Mouse (Mus musculus) lung, embryonic 14.5 days (tissue): ENCODE results near the gene Gal. TPM values are rescaled to one million over a fixed set of nuclear protein-coding genes. Genes with fewer than 3 reads are reported as not detected.

ENCODE experiments used
- ATAC-seq: fragments of 200-750 bp; cut with Nextera tagmentation; 2 replicates; pipeline ENCODE4 v1.8.0; 2017; ENCODE audit warnings: mild to moderate bottlenecking, moderate TSS enrichment, moderate library complexity; ENCODE audit not compliant: insufficient read depth
- DNase-seq: peaks from one replicate; pipeline ENCODE4 v3.0.0-alpha.2; 2015
- H3K27ac ChIP-seq: fragments of 300-500 bp; sonication (generic); 2 replicates; pipeline ENCODE4 v1.5.1; 2014; ENCODE audit warnings: low read depth, mild to moderate bottlenecking, moderate library complexity
- H3K27me3 ChIP-seq: fragments of 300-500 bp; sonication (generic); 2 replicates; pipeline ENCODE4 v1.6.1; 2014; ENCODE audit warnings: low read length, control low read depth; ENCODE audit not compliant: insufficient read depth
- H3K36me3 ChIP-seq: fragments of 300-500 bp; sonication (generic); 2 replicates; pipeline ENCODE4 v1.6.1; 2014; ENCODE audit warnings: control low read depth; ENCODE audit not compliant: insufficient read depth
- H3K4me1 ChIP-seq: fragments of 300-500 bp; sonication (generic); 2 replicates; pipeline ENCODE4 v1.6.1; 2014; ENCODE audit warnings: antibody characterized with exemption, control low read depth; ENCODE audit not compliant: insufficient read depth
- H3K4me2 ChIP-seq: fragments of 300-500 bp; sonication (generic); 2 replicates; pipeline ENCODE4 v1.6.1; 2014; ENCODE audit warnings: mild to moderate bottlenecking
- H3K4me3 ChIP-seq: fragments of 300-500 bp; sonication (generic); 2 replicates; pipeline ENCODE4 v1.5.1; 2014; ENCODE audit warnings: low read depth, low read length
- H3K9ac ChIP-seq: fragments of 300-500 bp; sonication (generic); 2 replicates; pipeline ENCODE4 v1.6.1; 2014
- H3K9me3 ChIP-seq: fragments of 300-500 bp; sonication (generic); 2 replicates; pipeline ENCODE4 v1.6.1; 2016; ENCODE audit warnings: low read depth, low read length, control low read depth
- CTCF ChIP-seq: IDR thresholded peaks from 2 replicates; pipeline ENCODE4 v1.5.1; 2016; ENCODE audit warnings: antibody characterized with exemption, low read depth
- WGBS: fragments of 180-500 bp; shearing (Covaris S2); extraction: QIAGEN DNeasy Blood & Tissue Kit; methylation state at CpG from one replicate; pipeline ENCODE4 v1.1.7; 2014; 5-methylcytosine and 5-hydroxymethylcytosine counted together
- polyA plus RNA-seq: library from polyadenylated mRNA; unstranded; fragments of >200 nt; fragmentation: Nextera tagmentation; extraction: Ambion mirVana; gene quantifications from 2 replicates; pipeline ENCODE4 v1.2.1, GENCODE M21; 2014

The Gal gene
- polyA plus RNA-seq, 1 experiment from 2014 or later: 2.3 TPM

DNA sequence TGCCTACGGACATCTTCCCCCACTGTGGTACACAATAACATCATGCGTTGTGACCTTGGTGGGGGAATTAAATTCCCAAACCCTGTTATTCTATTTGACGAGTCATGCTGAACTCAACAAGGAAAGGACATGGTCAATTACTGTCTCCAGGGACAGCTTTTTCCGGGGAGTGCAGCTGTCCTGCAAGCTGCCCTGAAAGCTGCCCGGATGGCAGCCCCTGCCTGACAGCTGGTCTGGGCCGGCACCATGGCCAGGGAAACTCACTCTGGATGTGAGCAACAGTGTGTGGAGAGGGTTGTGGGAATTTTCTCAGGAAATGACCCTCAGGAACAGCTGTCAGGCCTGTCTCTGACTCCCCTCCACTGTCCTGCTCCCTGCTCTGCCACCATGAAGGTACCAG is 8.1 kb upstream of the Gal start:
- ATAC-seq (no peak), DNase-seq (no peak)
- H3K9me3 ChIP-seq: no peaks in the 10 kb centered on the region
- H3K4me2 ChIP-seq: no peak overlapping the region
- H3K4me3 ChIP-seq: no peak overlapping the region
- no peaks in the 10 kb centered on the region for H3K27me3 ChIP-seq
- no peak overlapping the region for H3K9ac ChIP-seq
- H3K27ac ChIP-seq: no peak overlapping the region
- no peaks in the 10 kb centered on the region for H3K36me3 ChIP-seq
- H3K4me1 ChIP-seq: no peaks in the 10 kb centered on the region
- no peak for TF ChIP-seq CTCF
- 65% methylated on average over 6 of the region's 6 CpGs for WGBS

DNA sequence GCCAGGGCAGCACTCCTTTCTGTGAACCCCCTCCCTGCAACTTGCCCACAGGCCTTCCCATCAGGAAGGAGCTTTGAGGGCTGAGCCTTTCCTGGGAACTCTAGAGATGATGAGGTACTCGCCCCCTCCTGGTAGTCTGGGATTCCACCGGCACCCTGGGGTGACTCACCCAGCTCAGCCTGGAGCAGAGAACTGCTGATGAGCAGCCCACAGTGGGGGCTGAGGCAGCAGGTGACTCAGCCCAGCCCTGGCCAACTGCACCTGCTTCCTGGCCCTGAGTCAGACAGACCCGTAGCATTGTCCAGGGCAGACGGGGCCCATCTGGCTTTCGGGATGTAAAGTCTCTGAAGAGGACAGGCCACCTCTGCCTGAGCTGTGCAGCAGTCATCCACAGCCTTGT is 4.9 kb upstream of the Gal start:
- H3K9me3 ChIP-seq: no peaks in the 10 kb centered on the region
- DNase-seq: no peak
- TF ChIP-seq CTCF: no peak
- no peaks in the 10 kb centered on the region for H3K36me3 ChIP-seq
- no peak overlapping the region for H3K4me3 ChIP-seq
- no peak for ATAC-seq
- 46% methylated on average over 5 of the region's 5 CpGs for WGBS
- H3K27ac ChIP-seq: no peak overlapping the region
- no peak overlapping the region for H3K4me2 ChIP-seq
- peaks cover 4% of the 10 kb centered on the region; the same call in 1 of the 2 replicates for H3K27me3 ChIP-seq
- H3K9ac ChIP-seq: no peak overlapping the region
- no peaks in the 10 kb centered on the region for H3K4me1 ChIP-seq

DNA sequence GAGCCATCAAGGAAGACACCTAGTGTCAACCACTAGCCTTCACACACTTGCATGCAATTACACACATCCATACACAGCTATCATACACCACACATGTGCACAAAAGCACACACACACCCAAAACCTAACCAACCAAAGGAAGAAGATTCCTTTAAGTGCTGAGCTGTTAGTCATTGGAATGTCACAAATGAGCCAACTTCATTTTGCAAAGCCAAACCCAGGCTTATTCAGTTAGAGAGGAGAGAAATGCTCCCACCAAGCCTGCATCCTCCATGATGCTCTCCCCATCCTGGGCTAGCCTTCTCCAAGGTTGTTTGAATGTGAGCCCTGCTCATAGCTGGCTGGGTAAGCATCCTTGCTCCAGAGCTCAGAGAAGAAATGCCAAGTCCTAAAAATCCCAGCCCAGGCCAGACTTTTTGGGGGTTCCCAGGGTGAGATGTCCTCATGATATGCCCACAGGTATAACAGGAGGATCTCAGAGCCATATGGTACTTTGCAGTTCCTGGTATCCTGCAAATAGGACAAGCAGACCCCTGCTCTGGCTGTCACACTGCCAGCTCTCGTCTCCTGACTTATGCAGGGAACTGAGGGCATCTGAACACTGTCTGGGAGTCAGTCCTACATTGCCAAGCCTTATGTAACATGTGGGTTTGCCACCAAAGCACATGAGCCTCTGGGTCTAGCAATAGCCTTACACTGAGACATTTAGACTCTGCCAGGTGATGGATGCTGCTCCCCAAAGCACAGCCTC is 8.6 kb downstream of the Gal start:
- no peaks in the 10 kb centered on the region for H3K27me3 ChIP-seq
- no peak for TF ChIP-seq CTCF
- H3K4me2 ChIP-seq: no peak overlapping the region
- no peaks in the 10 kb centered on the region for H3K36me3 ChIP-seq
- H3K27ac ChIP-seq: no peak overlapping the region
- ATAC-seq (no peak), DNase-seq (no peak)
- no peaks in the 10 kb centered on the region for H3K4me1 ChIP-seq
- no peak overlapping the region for H3K4me3 ChIP-seq
- no peak overlapping the region for H3K9ac ChIP-seq
- H3K9me3 ChIP-seq: no peaks in the 10 kb centered on the region
- 50% methylated on average over 1 of the region's 1 CpGs for WGBS

- H3K9me3 ChIP-seq: no peaks in the 10 kb centered on the region
- ATAC-seq (no peak), DNase-seq (no peak)
- TF ChIP-seq CTCF: no peak
- 79% methylated on average over 7 of the region's 7 CpGs for WGBS
- H3K27ac ChIP-seq: no peak overlapping the region
- H3K27me3 ChIP-seq: no peaks in the 10 kb centered on the region
- H3K9ac ChIP-seq: no peak overlapping the region
- no peaks in the 10 kb centered on the region for H3K4me1 ChIP-seq
- no peaks in the 10 kb centered on the region for H3K36me3 ChIP-seq
- H3K4me2 ChIP-seq: no peak overlapping the region
- no peak overlapping the region for H3K4me3 ChIP-seq
Observed at GRCm38 (mm10) chr19:3404030-3404429, 10.3 kb downstream of the Gal start.

DNA sequence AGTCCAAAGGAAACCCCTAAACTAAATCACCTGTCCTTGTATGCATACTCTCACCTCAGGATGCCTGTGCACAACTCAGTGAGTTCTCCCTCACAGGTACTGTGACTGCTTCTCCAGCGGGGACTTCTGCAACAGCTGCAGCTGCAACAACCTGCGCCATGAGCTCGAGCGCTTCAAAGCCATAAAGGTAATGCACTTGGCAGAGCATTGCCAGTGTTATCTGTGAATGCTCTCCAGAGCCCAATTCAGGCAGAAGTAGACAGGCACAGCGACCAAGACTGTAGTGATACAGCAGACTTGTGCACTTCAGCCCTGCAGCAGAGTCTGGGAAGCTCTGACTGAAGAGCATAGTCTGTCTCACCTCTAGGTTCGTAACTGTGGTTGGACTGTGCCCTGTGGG is 12.0 kb downstream of the Gal start:
- no peaks in the 10 kb centered on the region for H3K36me3 ChIP-seq
- no peaks in the 10 kb centered on the region for H3K27me3 ChIP-seq
- DNase-seq: no peak
- no peaks in the 10 kb centered on the region for H3K4me1 ChIP-seq
- no peak for ATAC-seq
- no peak overlapping the region for H3K4me3 ChIP-seq
- H3K27ac ChIP-seq: no peak overlapping the region
- no peak overlapping the region for H3K9ac ChIP-seq
- 78% methylated on average over 6 of the region's 6 CpGs for WGBS
- no peak for TF ChIP-seq CTCF
- no peaks in the 10 kb centered on the region for H3K9me3 ChIP-seq
- no peak overlapping the region for H3K4me2 ChIP-seq

DNA sequence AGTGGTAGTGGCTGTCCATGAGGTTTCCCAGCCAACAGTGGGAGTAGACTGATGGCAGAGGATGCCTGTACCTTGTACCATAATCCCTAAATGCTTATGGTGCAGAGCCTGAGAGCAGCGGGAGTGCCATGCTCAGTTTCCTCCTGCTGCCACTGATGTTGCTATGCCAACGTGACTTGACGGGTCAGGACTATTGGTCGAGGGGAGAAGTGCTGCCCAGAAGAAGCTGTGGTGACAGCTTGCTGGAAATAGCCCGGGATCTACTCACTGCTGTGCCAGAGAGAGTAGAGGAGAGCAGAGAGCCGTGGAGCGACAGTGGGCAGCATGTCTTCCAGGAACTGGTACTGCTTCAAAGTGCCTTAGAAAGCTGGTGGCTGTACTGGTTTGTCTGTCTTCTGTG is 12.4 kb downstream of the Gal start:
- no peak for TF ChIP-seq CTCF

DNA sequence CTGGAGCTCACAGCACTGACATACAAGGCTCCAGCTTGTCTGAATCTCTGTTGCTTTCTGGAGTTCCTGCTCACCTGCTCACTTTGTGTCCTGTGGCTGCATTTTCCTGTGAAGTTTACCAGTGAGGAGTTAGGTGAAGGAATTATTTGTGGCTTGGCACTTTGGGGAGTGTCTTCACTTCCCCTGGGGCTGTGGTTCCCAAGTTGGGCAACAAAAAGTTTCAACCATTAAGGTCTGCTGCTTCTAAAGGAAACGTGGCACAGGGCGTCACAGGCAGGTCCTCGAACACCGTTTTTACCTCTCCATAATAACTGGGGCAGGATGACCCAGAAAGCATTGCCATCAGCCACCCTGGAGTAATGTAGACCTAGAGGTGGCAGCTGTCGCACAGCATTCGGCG is 12.8 kb downstream of the Gal start:
- Histone ChIP-seq H3K36me3 (no peaks in the 10 kb centered on the region), H3K27me3 (no peaks in the 10 kb centered on the region), H3K4me1 (no peaks in the 10 kb centered on the region), H3K9ac (no peak overlapping the region), H3K9me3 (no peaks in the 10 kb centered on the region), H3K27ac (no peak overlapping the region), H3K4me3 (no peak overlapping the region), H3K4me2 (no peak overlapping the region)
- ATAC-seq (no peak), DNase-seq (no peak)
- no peak for TF ChIP-seq CTCF
- 77% methylated on average over 7 of the region's 7 CpGs for WGBS

More for the DNA sequence above, 12.4 kb downstream of the Gal start:
- no peak for ATAC-seq
- Histone ChIP-seq H3K27ac (no peak overlapping the region), H3K4me2 (no peak overlapping the region), H3K9ac (no peak overlapping the region), H3K27me3 (no peaks in the 10 kb centered on the region), H3K9me3 (no peaks in the 10 kb centered on the region), H3K4me1 (no peaks in the 10 kb centered on the region), H3K4me3 (no peak overlapping the region), H3K36me3 (no peaks in the 10 kb centered on the region)
- DNase-seq: no peak
- 42% methylated on average over 7 of the region's 7 CpGs for WGBS

- ATAC-seq (no peak), DNase-seq (no peak)
- Histone ChIP-seq H3K4me2 (no peak overlapping the region), H3K27me3 (no peaks in the 10 kb centered on the region), H3K36me3 (no peaks in the 10 kb centered on the region), H3K9ac (no peak overlapping the region), H3K27ac (no peak overlapping the region), H3K4me1 (no peaks in the 10 kb centered on the region), H3K9me3 (no peaks in the 10 kb centered on the region), H3K4me3 (no peak overlapping the region)
- TF ChIP-seq CTCF: no peak
- WGBS: 76% methylated on average over 4 of the region's 4 CpGs
Observed at GRCm38 (mm10) chr19:3400057-3400456, 14.3 kb downstream of the Gal start.
